Mouse (Mus musculus) adrenal gland, postnatal 10 days (tissue): ENCODE results near the gene Cebpz. TPM values are rescaled to one million over a fixed set of nuclear protein-coding genes. Genes with fewer than 3 reads are reported as not detected.

Experiments used
- DNase-seq: peaks from one replicate; pipeline ENCODE4 v3.0.0; 2021; ENCODE audit warnings: mixed read lengths
- long read RNA-seq, 2 experiments: library from polyadenylated mRNA; stranded (forward); transcript quantifications; one replicate each; pipeline ENCODE4 v2.0.0; 2021
- total RNA-seq, 2 experiments: library from RNA; stranded (reverse); gene quantifications; 2 replicates each; pipeline ENCODE4 v1.2.3; 2021

The Cebpz gene
- total RNA-seq: 10 to 100 TPM; 33.2 to 37.9 TPM
- long read RNA-seq, experiment 1, full-length matches to known transcripts: 23 of 43 reads
- long read RNA-seq, experiment 1, partial matches to known transcripts: 18 of 43 reads
- long read RNA-seq, experiment 1, other reads (novel, unspliced or antisense): 2 of 43 reads
- long read RNA-seq, experiment 2, full-length matches to known transcripts: 7 of 13 reads
- long read RNA-seq, experiment 2, partial matches to known transcripts: 5 of 13 reads
- long read RNA-seq, experiment 2, other reads (novel, unspliced or antisense): 1 of 13 reads

- DNase-seq: peak; percentile 97
Observed at GRCm38 (mm10) chr17:78936466-78937228, at the start of gene Cebpz, which contains the start of gene Ndufaf7. TSS of gene Cebpz (minus strand) at chr17:78937066. TSS of gene Ndufaf7 (plus strand) at chr17:78937136.

- no peak for DNase-seq
Observed at GRCm38 (mm10) chr17:78983736-78984135, 46.9 kb upstream of the Cebpz start.

- DNase-seq: no peak
Observed at GRCm38 (mm10) chr17:78983166-78983565, 46.3 kb upstream of the Cebpz start.

- DNase-seq: no peak
Observed at GRCm38 (mm10) chr17:78968500-78968899, 31.6 kb upstream of the Cebpz start.

GRCm38 (mm10) chr17:78966092-78966883 lies 29.4 kb upstream of the Cebpz start:
- no peak for DNase-seq

GRCm38 (mm10) chr17:78964387-78964786 lies 27.5 kb upstream of the Cebpz start:
- no peak for DNase-seq

- no peak for DNase-seq
Observed at GRCm38 (mm10) chr17:78959473-78959872, 22.6 kb upstream of the Cebpz start.

- no peak for DNase-seq
Observed at GRCm38 (mm10) chr17:78953240-78953639, 16.4 kb upstream of the Cebpz start.

- DNase-seq: no peak
Observed at GRCm38 (mm10) chr17:78952070-78952469, 15.2 kb upstream of the Cebpz start.

GRCm38 (mm10) chr17:78951225-78951624 lies 14.4 kb upstream of the Cebpz start:
- DNase-seq: no peak

- no peak for DNase-seq
Observed at GRCm38 (mm10) chr17:78942579-78942978, 5.7 kb upstream of the Cebpz start.

GRCm38 (mm10) chr17:78938927-78939326 lies 2.1 kb upstream of the Cebpz start:
- DNase-seq: no peak

GRCm38 (mm10) chr17:78937229-78937853 lies 475 bp upstream of the Cebpz start:
- DNase-seq: peak; percentile 7

- no peak for DNase-seq
Observed at GRCm38 (mm10) chr17:78935857-78936256, 1.0 kb downstream of the Cebpz start.

- DNase-seq: no peak
Observed at GRCm38 (mm10) chr17:78917696-78918095, 19.2 kb downstream of the Cebpz start.

- no peak for DNase-seq
Observed at GRCm38 (mm10) chr17:78916899-78917298, 20.0 kb downstream of the Cebpz start.

- DNase-seq: peak; percentile 89
Observed at GRCm38 (mm10) chr17:78916369-78916813, 20.5 kb downstream of the Cebpz start, which contains the start of gene Cebpzos. TSS of gene Cebpzos (plus strand) at chr17:78916500.

GRCm38 (mm10) chr17:78915772-78916171 lies 21.1 kb downstream of the Cebpz start:
- DNase-seq: no peak

GRCm38 (mm10) chr17:78913921-78914320 lies 22.9 kb downstream of the Cebpz start:
- no peak for DNase-seq

GRCm38 (mm10) chr17:78912861-78913281 lies 24.0 kb downstream of the Cebpz start:
- DNase-seq: peak; percentile 19

GRCm38 (mm10) chr17:78909374-78909773 lies 27.5 kb downstream of the Cebpz start:
- DNase-seq: no peak

GRCm38 (mm10) chr17:78906892-78907291 lies 30.0 kb downstream of the Cebpz start, which contains the start of gene Sult6b1:
TSS of gene Sult6b1 (minus strand) at chr17:78906992.
- DNase-seq: no peak
